Mouse (Mus musculus): ENCODE measurements around the gene Cacna1e.

DNA sequence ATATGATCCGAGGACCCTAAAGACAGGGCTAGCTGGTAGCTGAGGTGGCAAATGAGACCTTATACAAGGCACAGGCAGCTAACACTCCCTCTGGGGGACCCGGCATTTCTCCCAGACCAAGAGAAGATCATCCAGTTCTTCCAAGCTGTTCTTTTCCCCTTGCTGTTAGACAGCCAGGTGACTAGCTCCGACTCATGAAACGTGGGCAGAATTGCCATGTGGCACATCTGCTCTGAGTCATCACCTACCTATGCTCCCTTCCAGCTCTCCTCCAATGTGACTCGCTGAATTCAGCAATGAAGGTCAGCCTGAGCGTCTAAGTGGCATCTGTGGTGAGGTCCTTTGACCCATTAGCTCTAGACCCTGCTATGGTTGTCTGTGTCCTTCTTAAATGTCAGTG lies 355.5 kb downstream of the Cacna1e start:
- no peak for TF ChIP-seq CTCF (IDR thresholded peaks at IDR 0.05; ENCODE audit: low read depth)
- no peak for TF ChIP-seq EP300 (IDR thresholded peaks at IDR 0.05; ENCODE audit: low read depth)
